Mouse (Mus musculus) liver, embryonic 15.5 days (tissue): ENCODE measurements around the gene Pgap3. TPM values are rescaled to one million over a fixed set of nuclear protein-coding genes. Genes with fewer than 3 reads are reported as not detected.
A peak's percentile ranks its signal among the peaks of the same experiment; 100 is the strongest.

Source experiments
- ATAC-seq: fragments of 200-750 bp; cut with Nextera tagmentation; 2 replicates; pipeline ENCODE4 v1.8.0; 2017; ENCODE audit warnings: moderate number of reproducible peaks, mild to moderate bottlenecking, moderate library complexity; ENCODE audit not compliant: insufficient read depth
- H3K27ac ChIP-seq: fragments of 300-500 bp; sonication (generic); replicated peaks from 2 replicates; pipeline ENCODE4 v1.5.1; 2015; ENCODE audit warnings: mild to moderate bottlenecking, inconsistent platforms
- H3K27me3 ChIP-seq: fragments of 300-500 bp; sonication (generic); 2 replicates; pipeline ENCODE4 v1.6.1; 2015; ENCODE audit warnings: mild to moderate bottlenecking, inconsistent platforms
- H3K36me3 ChIP-seq: fragments of 300-500 bp; sonication (generic); replicated peaks from 2 replicates; pipeline ENCODE4 v1.6.1; 2015; ENCODE audit warnings: moderate library complexity, mild to moderate bottlenecking, inconsistent platforms
- H3K4me1 ChIP-seq: fragments of 300-500 bp; sonication (generic); replicated peaks from 2 replicates; pipeline ENCODE4 v1.6.1; 2015; ENCODE audit warnings: inconsistent platforms
- H3K4me2 ChIP-seq: fragments of 300-500 bp; sonication (generic); 2 replicates; pipeline ENCODE4 v1.6.1; 2015; ENCODE audit warnings: moderate library complexity, mild to moderate bottlenecking, inconsistent platforms
- H3K4me3 ChIP-seq: fragments of 300-500 bp; sonication (generic); replicated peaks from 2 replicates; pipeline ENCODE4 v1.5.1; 2015; ENCODE audit warnings: mild to moderate bottlenecking, inconsistent platforms
- H3K9ac ChIP-seq: fragments of 300-500 bp; sonication (generic); 2 replicates; pipeline ENCODE4 v1.6.1; 2015; ENCODE audit warnings: moderate library complexity, mild to moderate bottlenecking, inconsistent platforms
- H3K9me3 ChIP-seq: fragments of 300-500 bp; sonication (generic); replicated peaks from 2 replicates; pipeline ENCODE4 v1.6.1; 2016; ENCODE audit warnings: inconsistent platforms
- WGBS: fragments of 180-500 bp; shearing (Covaris S2); methylation state at CpG from one replicate; pipeline ENCODE4 v1.1.7; 2015; ENCODE audit warnings: mixed read lengths; ENCODE audit not compliant: insufficient replicate concordance; 5-methylcytosine and 5-hydroxymethylcytosine counted together
- polyA plus RNA-seq: library from polyadenylated mRNA; unstranded; fragments of >200 nt; fragmentation: Nextera tagmentation; extraction: Ambion mirVana; gene quantifications from 2 replicates; pipeline ENCODE4 v1.2.1, GENCODE M21; 2015

The Pgap3 gene
- 3.3 and 3.5 TPM in 2 replicates for polyA plus RNA-seq

- under 1% methylated on average over 40 of the region's 40 CpGs for WGBS
- H3K4me2 ChIP-seq: peak within 1 kb of the TSS; percentile 81
- H3K4me1 ChIP-seq: peaks cover 17% of the 10 kb centered on the region
- peak within 1 kb of the TSS; percentile 67 for H3K9ac ChIP-seq
- no peaks in the 10 kb centered on the region for H3K36me3 ChIP-seq
- peak; percentile 82 for ATAC-seq
- peak within 1 kb of the TSS; percentile 89 for H3K27ac ChIP-seq
- no peaks in the 10 kb centered on the region for H3K9me3 ChIP-seq
- peak within 1 kb of the TSS; percentile 75 for H3K4me3 ChIP-seq
- peaks cover 18% of the 10 kb centered on the region for H3K27me3 ChIP-seq
Measured at GRCm38 (mm10) chr11:98400161-98400726, at the start of gene Pgap3. Gene Pgap3 (minus strand): TSS chr11:98400490.

GRCm38 (mm10) chr11:98449419-98449818 is 49.1 kb upstream of the Pgap3 start:
- H3K9me3 ChIP-seq: no peaks in the 10 kb centered on the region
- no peak for ATAC-seq
- H3K36me3 ChIP-seq: peaks cover 28% of the 10 kb centered on the region
- peak overlapping the region; percentile 54 for H3K4me2 ChIP-seq
- H3K27ac ChIP-seq: no peak overlapping the region
- H3K9ac ChIP-seq: no peak overlapping the region
- peaks cover 59% of the 10 kb centered on the region for H3K27me3 ChIP-seq
- 62% methylated on average over 3 of the region's 3 CpGs for WGBS
- H3K4me1 ChIP-seq: no peaks in the 10 kb centered on the region; the same call in 1 of the 2 replicates
- peak overlapping the region; percentile 42 for H3K4me3 ChIP-seq

GRCm38 (mm10) chr11:98448191-98448790 is 48.0 kb upstream of the Pgap3 start:
- 36% methylated on average over 13 of the region's 13 CpGs for WGBS
- Histone ChIP-seq H3K4me2 (peak overlapping the region; percentile 54), H3K4me3 (peak overlapping the region; percentile 49), H3K27me3 (peaks cover 68% of the 10 kb centered on the region), H3K9ac (no peak overlapping the region), H3K9me3 (no peaks in the 10 kb centered on the region), H3K36me3 (peaks cover 18% of the 10 kb centered on the region), H3K4me1 (no peaks in the 10 kb centered on the region; the same call in 1 of the 2 replicates), H3K27ac (peak overlapping the region; percentile 79)
- ATAC-seq: peak; percentile 27; the same call in 1 of the 2 replicates

- Histone ChIP-seq H3K27me3 (peaks cover 68% of the 10 kb centered on the region), H3K4me3 (peak overlapping the region; percentile 49), H3K9ac (no peak overlapping the region), H3K27ac (peak overlapping the region; percentile 79), H3K4me2 (no peak overlapping the region), H3K9me3 (no peaks in the 10 kb centered on the region), H3K36me3 (peaks cover 16% of the 10 kb centered on the region), H3K4me1 (no peaks in the 10 kb centered on the region; the same call in 1 of the 2 replicates)
- no peak for ATAC-seq
- WGBS: 19% methylated on average over 7 of the region's 7 CpGs
Measured at GRCm38 (mm10) chr11:98447475-98447834, 47.2 kb upstream of the Pgap3 start.

- Histone ChIP-seq H3K4me2 (peak overlapping the region; percentile 15), H3K27me3 (peaks cover 68% of the 10 kb centered on the region), H3K4me3 (peak overlapping the region; percentile 49), H3K36me3 (peaks cover 10% of the 10 kb centered on the region; the same call in 1 of the 2 replicates), H3K27ac (peak overlapping the region; percentile 79), H3K4me1 (no peaks in the 10 kb centered on the region; the same call in 1 of the 2 replicates), H3K9me3 (no peaks in the 10 kb centered on the region), H3K9ac (no peak overlapping the region)
- WGBS: 7% methylated on average over 32 of the region's 33 CpGs
- peak; percentile 76 for ATAC-seq
Measured at GRCm38 (mm10) chr11:98446562-98447474, 46.5 kb upstream of the Pgap3 start.

GRCm38 (mm10) chr11:98446213-98446561 is 45.9 kb upstream of the Pgap3 start, which contains the start of gene Grb7:
Gene Grb7 (plus strand): TSS chr11:98446394.
- ATAC-seq: peak; percentile 22
- Histone ChIP-seq H3K4me1 (no peaks in the 10 kb centered on the region; the same call in 1 of the 2 replicates), H3K27ac (peak within 1 kb of the TSS; percentile 79), H3K9ac (no peak within 1 kb of the TSS), H3K27me3 (peaks cover 68% of the 10 kb centered on the region), H3K4me2 (peak within 1 kb of the TSS; percentile 15), H3K36me3 (peaks cover 6% of the 10 kb centered on the region; the same call in 1 of the 2 replicates), H3K9me3 (no peaks in the 10 kb centered on the region), H3K4me3 (peak within 1 kb of the TSS; percentile 49)
- WGBS: 9% methylated on average over 5 of the region's 5 CpGs

- Histone ChIP-seq H3K9me3 (no peaks in the 10 kb centered on the region), H3K4me3 (no peak overlapping the region), H3K4me2 (0 out of 2 replicates have a peak overlapping the region, but pooled peaks have one; percentile 3), H3K27me3 (peaks cover 67% of the 10 kb centered on the region), H3K27ac (peak overlapping the region; percentile 78), H3K4me1 (no peaks in the 10 kb centered on the region; the same call in 1 of the 2 replicates), H3K36me3 (0 out of 2 replicates have a peak, but pooled peaks cover 1% of the 10 kb centered on the region), H3K9ac (no peak overlapping the region)
- ATAC-seq: no peak
- 34% methylated on average over 4 of the region's 4 CpGs for WGBS
Measured at GRCm38 (mm10) chr11:98445679-98446078, 45.4 kb upstream of the Pgap3 start.

GRCm38 (mm10) chr11:98445238-98445637 is 44.9 kb upstream of the Pgap3 start:
- no peaks in the 10 kb centered on the region; the same call in 1 of the 2 replicates for H3K4me1 ChIP-seq
- H3K36me3 ChIP-seq: no peaks in the 10 kb centered on the region
- H3K9me3 ChIP-seq: no peaks in the 10 kb centered on the region
- ATAC-seq: no peak
- H3K4me3 ChIP-seq: no peak overlapping the region
- WGBS: 29% methylated on average over 1 of the region's 1 CpGs
- 0 out of 2 replicates have a peak overlapping the region, but pooled peaks have one; percentile 3 for H3K4me2 ChIP-seq
- no peak overlapping the region for H3K9ac ChIP-seq
- peak overlapping the region; percentile 78 for H3K27ac ChIP-seq
- H3K27me3 ChIP-seq: peaks cover 63% of the 10 kb centered on the region

- 53% methylated on average over 1 of the region's 1 CpGs for WGBS
- peaks cover 47% of the 10 kb centered on the region for H3K27me3 ChIP-seq
- H3K9ac ChIP-seq: no peak overlapping the region
- no peak for ATAC-seq
- H3K4me1 ChIP-seq: no peaks in the 10 kb centered on the region; the same call in 1 of the 2 replicates
- H3K4me3 ChIP-seq: no peak overlapping the region
- H3K27ac ChIP-seq: no peak overlapping the region
- no peaks in the 10 kb centered on the region for H3K36me3 ChIP-seq
- no peak overlapping the region for H3K4me2 ChIP-seq
- no peaks in the 10 kb centered on the region for H3K9me3 ChIP-seq
Measured at GRCm38 (mm10) chr11:98443688-98444087, 43.4 kb upstream of the Pgap3 start.

- Histone ChIP-seq H3K4me1 (peaks cover 13% of the 10 kb centered on the region), H3K9me3 (no peaks in the 10 kb centered on the region), H3K9ac (peak within 1 kb of the TSS; percentile 60), H3K27me3 (peaks cover under 1% of the 10 kb centered on the region; the same call in 1 of the 2 replicates), H3K4me2 (peak within 1 kb of the TSS; percentile 76), H3K27ac (peak within 1 kb of the TSS; percentile 74), H3K36me3 (no peaks in the 10 kb centered on the region), H3K4me3 (peak within 1 kb of the TSS; percentile 81)
- peak; percentile 81 for ATAC-seq
- 3% methylated on average over 43 of the region's 43 CpGs for WGBS
Measured at GRCm38 (mm10) chr11:98438331-98439158, 38.3 kb upstream of the Pgap3 start, which contains the start of gene Mien1. Gene Mien1 (minus strand): TSS chr11:98438991.
